Mouse (Mus musculus) kidney, adult 8-10 months (tissue): ENCODE measurements around the gene Twistnb.
A peak's percentile ranks its signal among the peaks of the same experiment; 100 is the strongest.

Experiments
- DNase-seq, 2 experiments: peaks; one replicate each; pipeline ENCODE4 v3.0.0; 2022

The Twistnb gene

GRCm38 (mm10) chr12:33429387-33430160, at the start of gene Twistnb:
TSS of gene Twistnb (plus strand) at chr12:33429635.
- DNase-seq, result peak; percentile 95 to 98

- peak; percentile 49 to 77 for DNase-seq
These were observed 40.6 kb upstream of the Twistnb start for GRCm38 (mm10) chr12:33388842-33389241.

GRCm38 (mm10) chr12:33390844-33391560, 38.4 kb upstream of the Twistnb start:
- no peak for DNase-seq

GRCm38 (mm10) chr12:33394804-33395623, 34.4 kb upstream of the Twistnb start, which contains the start of gene Efcab10:
TSS of gene Efcab10 (plus strand) at chr12:33394854.
- peak; percentile 7 to 10 for DNase-seq

- DNase-seq, result no peak
These were observed 26.2 kb upstream of the Twistnb start for GRCm38 (mm10) chr12:33403265-33403693.

GRCm38 (mm10) chr12:33404996-33405395, 24.4 kb upstream of the Twistnb start:
- DNase-seq, result no peak

- no peak for DNase-seq
These were observed 23.9 kb upstream of the Twistnb start for GRCm38 (mm10) chr12:33405398-33406026.

- DNase-seq, result no peak
These were observed 17.8 kb upstream of the Twistnb start for GRCm38 (mm10) chr12:33411580-33412151.

GRCm38 (mm10) chr12:33424329-33424728, 5.1 kb upstream of the Twistnb start:
- peak; percentile 24 to 57 for DNase-seq

GRCm38 (mm10) chr12:33427293-33427692, 2.1 kb upstream of the Twistnb start:
- no peak for DNase-seq

- no peak for DNase-seq
These were observed 1.7 kb upstream of the Twistnb start for GRCm38 (mm10) chr12:33427726-33428125.

- no peak for DNase-seq
These were observed 4.4 kb downstream of the Twistnb start for GRCm38 (mm10) chr12:33433812-33434211.

- DNase-seq, result no peak
These were observed 5.3 kb downstream of the Twistnb start for GRCm38 (mm10) chr12:33434758-33435157.

GRCm38 (mm10) chr12:33455418-33455817, 26.0 kb downstream of the Twistnb start:
- no peak for DNase-seq

GRCm38 (mm10) chr12:33456242-33456641, 26.8 kb downstream of the Twistnb start:
- DNase-seq, result peak; percentile 15 to 32

GRCm38 (mm10) chr12:33480975-33481374, 51.5 kb downstream of the Twistnb start:
- no peak for DNase-seq

- DNase-seq, result no peak
These were observed 53.5 kb downstream of the Twistnb start for GRCm38 (mm10) chr12:33482931-33483330.
